Mouse (Mus musculus): ENCODE data around the gene Ssna1. TPM values are rescaled to one million over a fixed set of nuclear protein-coding genes. Genes with fewer than 3 reads are reported as not detected.

The Ssna1 gene
- polyA plus RNA-seq, 1 experiment from 2014 or later = 247 TPM

- Histone ChIP-seq H3K4me1 (ENCODE audit: control insufficient read depth, insufficient read depth, low read length) (no peaks in the 10 kb centered on the region), H3K9me3 (ENCODE audit: control insufficient read depth, low read length) (no peaks in the 10 kb centered on the region), H3K4me3 (ENCODE audit: low read depth, low read length) (no peak overlapping the region), H3K36me3 (ENCODE audit: control insufficient read depth, insufficient read depth, low read length) (no peaks in the 10 kb centered on the region), H3K9ac (ENCODE audit: low read length) (no peak overlapping the region), H3K27ac (ENCODE audit: low read depth, low read length) (no peak overlapping the region), H3K4me2 (no peak overlapping the region), H3K27me3 (ENCODE audit: control insufficient read depth, insufficient read depth, low read length) (no peaks in the 10 kb centered on the region)
- no peak for DNase-seq (ENCODE audit: low spot score, missing footprints)
- ATAC-seq (ENCODE audit: low FRiP score) = no peak
- WGBS = 52% methylated on average over 11 of the region's 12 CpGs
These were observed 41.2 kb downstream of the Ssna1 start for GRCm38 (mm10) chr2:25231038-25231437.

- no peak overlapping the region for H3K4me2 ChIP-seq
- DNase-seq (ENCODE audit: low spot score, missing footprints) = no peak
- no peak overlapping the region for H3K27ac ChIP-seq (ENCODE audit: low read depth, low read length)
- no peak overlapping the region for H3K4me3 ChIP-seq (ENCODE audit: low read depth, low read length)
- H3K36me3 ChIP-seq (ENCODE audit: control insufficient read depth, insufficient read depth, low read length) = no peaks in the 10 kb centered on the region
- H3K9me3 ChIP-seq (ENCODE audit: control insufficient read depth, low read length) = no peaks in the 10 kb centered on the region
- H3K9ac ChIP-seq (ENCODE audit: low read length) = no peak overlapping the region
- peaks cover 3% of the 10 kb centered on the region for H3K4me1 ChIP-seq (ENCODE audit: control insufficient read depth, insufficient read depth, low read length)
- no peak for ATAC-seq (ENCODE audit: low FRiP score)
- WGBS = 86% methylated on average over 7 of the region's 7 CpGs
- no peaks in the 10 kb centered on the region for H3K27me3 ChIP-seq (ENCODE audit: control insufficient read depth, insufficient read depth, low read length)
These were observed 41.7 kb downstream of the Ssna1 start for GRCm38 (mm10) chr2:25230581-25230980.

GRCm38 (mm10) chr2:25229582-25229981, 42.7 kb downstream of the Ssna1 start:
- ATAC-seq (ENCODE audit: low FRiP score) = no peak
- no peaks in the 10 kb centered on the region for H3K27me3 ChIP-seq (ENCODE audit: control insufficient read depth, insufficient read depth, low read length)
- H3K36me3 ChIP-seq (ENCODE audit: control insufficient read depth, insufficient read depth, low read length) = no peaks in the 10 kb centered on the region
- H3K9ac ChIP-seq (ENCODE audit: low read length) = no peak overlapping the region
- peaks cover 6% of the 10 kb centered on the region for H3K4me1 ChIP-seq (ENCODE audit: control insufficient read depth, insufficient read depth, low read length)
- DNase-seq (ENCODE audit: low spot score, missing footprints) = no peak
- H3K4me2 ChIP-seq = no peak overlapping the region
- 87% methylated on average over 5 of the region's 5 CpGs for WGBS
- H3K4me3 ChIP-seq (ENCODE audit: low read depth, low read length) = no peak overlapping the region
- no peak overlapping the region for H3K27ac ChIP-seq (ENCODE audit: low read depth, low read length)
- no peaks in the 10 kb centered on the region for H3K9me3 ChIP-seq (ENCODE audit: control insufficient read depth, low read length)

- Histone ChIP-seq H3K4me2 (no peak overlapping the region), H3K36me3 (ENCODE audit: control insufficient read depth, insufficient read depth, low read length) (no peaks in the 10 kb centered on the region), H3K4me3 (ENCODE audit: low read depth, low read length) (no peak overlapping the region), H3K27ac (ENCODE audit: low read depth, low read length) (no peak overlapping the region), H3K9me3 (ENCODE audit: control insufficient read depth, low read length) (no peaks in the 10 kb centered on the region), H3K27me3 (ENCODE audit: control insufficient read depth, insufficient read depth, low read length) (no peaks in the 10 kb centered on the region), H3K9ac (ENCODE audit: low read length) (no peak overlapping the region), H3K4me1 (ENCODE audit: control insufficient read depth, insufficient read depth, low read length) (peaks cover 6% of the 10 kb centered on the region)
- DNase-seq (ENCODE audit: low spot score, missing footprints) = peak; percentile 73
- ATAC-seq (ENCODE audit: low FRiP score) = no peak
- WGBS = 74% methylated on average over 6 of the region's 6 CpGs
These were observed 43.2 kb downstream of the Ssna1 start for GRCm38 (mm10) chr2:25228995-25229530.

- no peaks in the 10 kb centered on the region for H3K9me3 ChIP-seq (ENCODE audit: control insufficient read depth, low read length)
These were observed 43.8 kb downstream of the Ssna1 start for GRCm38 (mm10) chr2:25228431-25228889.

GRCm38 (mm10) chr2:25227406-25227805, 44.8 kb downstream of the Ssna1 start:
- H3K4me3 ChIP-seq (ENCODE audit: low read depth, low read length) = no peak overlapping the region
- ATAC-seq (ENCODE audit: low FRiP score) = no peak
- H3K9ac ChIP-seq (ENCODE audit: low read length) = no peak overlapping the region
- H3K4me2 ChIP-seq = no peak overlapping the region
- peaks cover 13% of the 10 kb centered on the region for H3K4me1 ChIP-seq (ENCODE audit: control insufficient read depth, insufficient read depth, low read length)
- H3K27ac ChIP-seq (ENCODE audit: low read depth, low read length) = no peak overlapping the region
- no peaks in the 10 kb centered on the region for H3K27me3 ChIP-seq (ENCODE audit: control insufficient read depth, insufficient read depth, low read length)
- WGBS = 93% methylated on average over 4 of the region's 4 CpGs
- peak; percentile 64 for DNase-seq (ENCODE audit: low spot score, missing footprints)
- no peaks in the 10 kb centered on the region for H3K9me3 ChIP-seq (ENCODE audit: control insufficient read depth, low read length)
- no peaks in the 10 kb centered on the region for H3K36me3 ChIP-seq (ENCODE audit: control insufficient read depth, insufficient read depth, low read length)

More at GRCm38 (mm10) chr2:25228431-25228889, 43.8 kb downstream of the Ssna1 start:
- Histone ChIP-seq H3K9ac (ENCODE audit: low read length) (no peak overlapping the region), H3K27me3 (ENCODE audit: control insufficient read depth, insufficient read depth, low read length) (no peaks in the 10 kb centered on the region), H3K27ac (ENCODE audit: low read depth, low read length) (no peak overlapping the region), H3K36me3 (ENCODE audit: control insufficient read depth, insufficient read depth, low read length) (no peaks in the 10 kb centered on the region), H3K4me2 (peak overlapping the region; percentile 23; the same call in 1 of the 2 replicates), H3K4me3 (ENCODE audit: low read depth, low read length) (0 out of 2 replicates have a peak overlapping the region, but pooled peaks have one; percentile 4), H3K4me1 (ENCODE audit: control insufficient read depth, insufficient read depth, low read length) (peaks cover 10% of the 10 kb centered on the region)
- ATAC-seq (ENCODE audit: low FRiP score) = no peak
- 0% methylated on average over 7 of the region's 7 CpGs for WGBS
- DNase-seq (ENCODE audit: low spot score, missing footprints) = peak; percentile 96

GRCm38 (mm10) chr2:25226864-25227263, 45.4 kb downstream of the Ssna1 start:
- ATAC-seq (ENCODE audit: low FRiP score) = no peak
- no peak overlapping the region for H3K27ac ChIP-seq (ENCODE audit: low read depth, low read length)
- H3K9me3 ChIP-seq (ENCODE audit: control insufficient read depth, low read length) = no peaks in the 10 kb centered on the region
- H3K27me3 ChIP-seq (ENCODE audit: control insufficient read depth, insufficient read depth, low read length) = no peaks in the 10 kb centered on the region
- no peak overlapping the region for H3K9ac ChIP-seq (ENCODE audit: low read length)
- WGBS = 83% methylated on average over 5 of the region's 5 CpGs
- peaks cover 13% of the 10 kb centered on the region for H3K4me1 ChIP-seq (ENCODE audit: control insufficient read depth, insufficient read depth, low read length)
- DNase-seq (ENCODE audit: low spot score, missing footprints) = peak; percentile 69
- H3K4me2 ChIP-seq = no peak overlapping the region
- no peaks in the 10 kb centered on the region for H3K36me3 ChIP-seq (ENCODE audit: control insufficient read depth, insufficient read depth, low read length)
- H3K4me3 ChIP-seq (ENCODE audit: low read depth, low read length) = no peak overlapping the region

- Histone ChIP-seq H3K4me1 (ENCODE audit: control insufficient read depth, insufficient read depth, low read length) (peaks cover 13% of the 10 kb centered on the region), H3K36me3 (ENCODE audit: control insufficient read depth, insufficient read depth, low read length) (no peaks in the 10 kb centered on the region), H3K27ac (ENCODE audit: low read depth, low read length) (peak overlapping the region; percentile 97; the same call in 1 of the 2 replicates), H3K27me3 (ENCODE audit: control insufficient read depth, insufficient read depth, low read length) (no peaks in the 10 kb centered on the region), H3K4me3 (ENCODE audit: low read depth, low read length) (peak overlapping the region; percentile 97; the same call in 1 of the 2 replicates), H3K4me2 (peak overlapping the region; percentile 55), H3K9ac (ENCODE audit: low read length) (peak overlapping the region; percentile 74; the same call in 1 of the 2 replicates), H3K9me3 (ENCODE audit: control insufficient read depth, low read length) (no peaks in the 10 kb centered on the region)
- 74% methylated on average over 8 of the region's 8 CpGs for WGBS
- no peak for ATAC-seq (ENCODE audit: low FRiP score)
- DNase-seq (ENCODE audit: low spot score, missing footprints) = peak; percentile 79
These were observed 46.3 kb downstream of the Ssna1 start for GRCm38 (mm10) chr2:25225811-25226379.

All from midbrain, embryonic 11.5 days (tissue).